Mouse (Mus musculus) retina, postnatal 7 days (tissue): ENCODE data around the gene Pik3r3.
"Not testable (repeated sequence)": the region's sequence is repeated elsewhere in the genome, so short reads cannot be mapped to it uniquely, and the experiment has no call there.

Source experiments
- DNase-seq: peaks from one replicate; pipeline ENCODE4 v3.0.0-alpha.2; 2012; ENCODE audit warnings: low read depth, low spot score

Pik3r3 gene

DNA sequence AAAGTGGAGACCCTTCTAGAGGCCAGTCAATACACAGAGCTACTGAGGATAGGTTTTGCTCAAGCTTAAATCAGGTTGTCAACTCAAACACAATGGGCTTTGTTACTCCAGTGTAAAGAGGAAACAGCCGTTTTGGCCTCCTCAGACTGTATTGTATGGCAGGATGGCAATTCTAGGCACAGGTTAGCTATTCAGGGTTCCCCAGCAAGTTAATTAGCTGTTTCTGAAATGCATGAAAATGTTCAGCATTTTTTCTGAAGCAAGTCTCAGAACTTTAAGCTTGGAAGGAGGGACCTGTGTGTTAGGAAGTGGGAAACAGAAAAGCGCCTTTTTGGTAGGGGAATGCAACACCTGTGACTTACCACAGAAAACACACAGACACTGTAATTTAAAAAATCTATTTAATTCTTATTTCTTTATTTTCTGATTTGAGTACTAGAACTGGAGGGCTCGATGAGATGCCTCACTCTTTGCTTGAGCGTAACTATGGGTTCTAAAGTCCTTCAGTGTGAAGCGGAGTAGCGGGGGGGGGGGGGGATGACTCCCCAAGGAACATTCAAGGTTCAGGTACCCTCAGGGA lies 1.3 kb upstream of the Pik3r3 start:
- no peak for DNase-seq

DNA sequence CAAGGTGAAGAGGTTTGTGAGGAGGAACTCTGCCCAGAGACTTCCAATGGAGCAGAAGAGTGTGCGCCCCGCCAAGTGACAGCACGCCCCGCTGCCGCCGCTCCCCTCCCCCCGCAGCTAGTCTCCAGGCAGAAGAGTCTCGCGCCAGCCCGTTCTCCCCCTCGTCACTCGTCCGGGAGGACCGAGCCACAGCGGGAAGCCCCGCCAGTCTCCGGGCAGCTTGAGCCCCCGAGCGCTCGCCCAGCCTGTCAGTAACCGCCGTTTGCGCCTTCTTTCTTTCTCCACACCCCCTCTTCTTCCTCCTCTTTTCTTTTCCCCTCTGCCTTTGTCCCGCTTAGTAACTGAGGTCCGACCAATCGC lies 658 bp upstream of the Pik3r3 start:
- DNase-seq = no peak

DNA sequence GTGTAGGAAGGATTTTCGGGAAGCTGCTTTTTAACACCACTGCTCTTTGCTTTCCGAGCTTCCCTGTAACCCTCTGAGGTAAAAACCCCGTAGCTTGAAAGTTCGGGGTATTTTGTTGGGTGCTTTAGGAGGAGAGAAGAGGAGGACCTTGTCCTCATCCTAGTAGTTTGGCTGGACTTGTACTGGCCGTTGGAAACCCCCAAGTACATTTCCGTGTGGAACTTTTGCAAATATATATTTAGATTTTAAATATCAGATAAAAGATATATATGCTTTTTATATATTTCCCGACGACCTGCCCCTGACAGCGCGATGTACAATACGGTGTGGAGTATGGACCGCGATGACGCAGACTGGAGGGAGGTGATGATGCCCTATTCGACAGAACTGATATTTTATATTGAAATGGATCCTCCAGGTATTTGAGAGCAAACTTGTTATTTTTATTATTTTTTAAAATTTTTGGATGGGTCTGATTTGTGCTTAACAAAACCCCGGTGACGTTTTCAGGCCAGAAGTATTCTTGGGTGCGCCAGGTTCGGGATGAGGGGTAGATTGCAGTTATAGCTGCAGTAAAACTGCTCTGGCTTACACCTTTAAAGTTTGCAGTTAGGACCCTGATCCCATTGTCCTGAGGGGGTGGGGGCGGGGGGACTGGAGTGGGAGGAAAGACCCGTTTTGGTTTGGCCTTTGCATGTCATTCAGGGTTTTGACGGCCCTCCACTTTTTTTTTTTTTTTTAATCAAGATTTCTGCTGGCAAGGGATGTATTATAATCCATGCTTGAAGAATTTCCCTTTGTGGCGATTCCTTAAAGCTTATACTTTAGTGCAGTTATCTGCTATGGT lies 801 bp downstream of the Pik3r3 start:
- no peak for DNase-seq

DNA sequence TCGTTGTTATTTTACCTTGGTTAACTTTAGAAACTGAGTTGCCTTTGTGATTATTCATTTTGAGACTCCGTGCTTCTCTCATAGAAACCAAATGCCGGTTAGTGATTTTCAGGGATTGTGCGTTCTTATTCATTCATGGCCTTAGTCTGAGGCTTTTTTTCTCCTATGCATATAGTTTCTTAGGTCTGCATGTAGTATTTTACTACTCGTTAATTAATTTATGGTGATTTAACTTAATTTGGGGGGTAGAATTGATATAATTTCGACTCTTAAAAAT lies 1.4 kb downstream of the Pik3r3 start:
- DNase-seq = no peak

DNA sequence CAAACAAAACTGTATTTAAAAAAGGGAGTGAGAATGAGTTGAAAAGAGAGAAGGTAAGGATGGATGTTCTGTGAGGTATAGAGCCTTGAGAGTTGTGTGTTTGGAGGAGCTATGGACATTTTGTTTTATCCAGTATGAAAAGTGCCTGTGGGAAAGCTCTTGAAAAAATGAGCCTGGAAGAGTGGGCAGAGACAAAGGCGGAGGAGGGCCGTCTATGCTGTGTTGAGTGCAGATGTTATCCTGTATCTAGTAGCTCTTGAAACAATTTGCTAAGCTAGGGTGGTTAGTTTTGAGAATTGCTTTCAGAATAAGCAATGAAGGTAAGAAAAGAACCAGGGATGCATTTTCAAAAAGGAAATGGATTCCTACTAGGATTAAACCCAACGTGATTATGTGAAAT lies 22.0 kb downstream of the Pik3r3 start:
- DNase-seq = no peak

DNA sequence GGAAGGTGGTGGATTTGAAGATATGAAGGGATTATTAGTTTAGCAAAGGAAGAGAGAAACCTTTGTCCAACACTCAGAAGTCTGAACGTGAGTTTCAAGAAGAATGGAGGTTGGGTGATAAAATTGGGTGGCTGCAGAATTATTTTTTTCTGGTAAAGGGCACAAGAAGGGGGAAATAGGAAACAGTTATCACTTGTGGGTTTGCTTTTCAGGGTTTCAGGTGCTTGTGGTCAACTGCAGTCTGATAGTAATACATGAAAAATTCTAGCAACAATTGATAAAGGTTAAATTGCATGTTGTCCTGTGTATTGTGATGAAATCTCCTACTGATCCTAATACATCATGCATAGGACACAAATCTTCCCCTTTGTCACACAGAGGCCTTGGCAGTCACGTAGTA lies 22.8 kb downstream of the Pik3r3 start:
- no peak for DNase-seq

DNA sequence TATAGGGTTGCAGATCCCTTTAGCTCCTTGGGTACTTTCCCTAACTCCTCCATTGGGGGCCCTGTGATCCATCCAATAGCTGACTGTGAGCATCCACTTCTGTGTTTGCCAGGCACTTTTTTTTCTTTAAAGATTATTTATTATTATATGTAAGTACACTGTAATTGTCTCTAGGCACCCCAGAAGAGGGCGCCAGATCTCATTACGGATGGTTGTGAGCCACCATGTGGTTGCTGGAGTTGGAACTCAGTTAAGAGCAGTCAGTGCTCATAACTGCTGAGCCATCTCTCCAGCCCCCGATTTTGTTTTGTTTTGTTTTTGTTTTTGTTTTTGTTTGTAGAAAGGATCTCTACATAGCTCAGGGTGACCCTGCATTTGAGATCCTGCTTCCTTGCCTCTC lies 24.5 kb downstream of the Pik3r3 start:
- DNase-seq = not testable (repeated sequence)

DNA sequence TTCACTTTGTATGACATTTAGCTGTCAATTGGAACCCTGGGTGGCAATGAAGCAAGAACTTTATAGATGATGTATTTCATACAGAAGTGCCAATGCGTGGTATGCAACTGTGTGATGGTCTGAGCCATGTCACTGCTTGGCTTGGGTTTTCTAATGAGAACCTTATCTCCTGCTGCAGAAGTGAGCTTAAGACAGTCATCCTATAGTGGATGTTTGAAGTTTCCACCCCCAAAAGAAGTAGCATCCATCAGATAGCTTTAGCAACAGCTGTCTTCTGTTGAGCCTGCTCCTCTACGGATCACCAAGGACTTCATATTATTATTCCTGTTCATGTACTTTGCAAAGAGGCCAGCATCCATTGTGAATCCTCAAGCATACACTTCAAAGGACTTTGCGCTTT lies 28.6 kb downstream of the Pik3r3 start:
- no peak for DNase-seq

DNA sequence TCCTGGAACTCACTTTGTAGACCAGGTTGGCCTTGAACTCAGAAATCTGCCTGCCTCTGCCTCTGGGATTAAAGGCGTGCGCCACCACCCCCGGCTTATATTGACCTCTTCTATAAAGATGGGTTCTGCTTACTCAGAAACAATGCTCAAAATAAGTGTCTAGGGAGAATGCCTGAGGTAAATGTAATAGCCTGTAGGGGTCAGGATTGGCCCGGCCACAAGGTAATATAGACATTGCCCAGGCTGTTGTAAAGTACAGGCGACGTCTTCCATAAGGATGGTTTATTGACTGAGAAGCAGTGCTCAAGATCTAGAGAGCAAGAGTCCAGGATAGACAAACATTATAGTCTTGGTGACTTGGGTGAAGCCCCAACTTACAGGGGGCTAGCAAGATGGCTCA lies 46.8 kb downstream of the Pik3r3 start:
- DNase-seq = no peak

DNA sequence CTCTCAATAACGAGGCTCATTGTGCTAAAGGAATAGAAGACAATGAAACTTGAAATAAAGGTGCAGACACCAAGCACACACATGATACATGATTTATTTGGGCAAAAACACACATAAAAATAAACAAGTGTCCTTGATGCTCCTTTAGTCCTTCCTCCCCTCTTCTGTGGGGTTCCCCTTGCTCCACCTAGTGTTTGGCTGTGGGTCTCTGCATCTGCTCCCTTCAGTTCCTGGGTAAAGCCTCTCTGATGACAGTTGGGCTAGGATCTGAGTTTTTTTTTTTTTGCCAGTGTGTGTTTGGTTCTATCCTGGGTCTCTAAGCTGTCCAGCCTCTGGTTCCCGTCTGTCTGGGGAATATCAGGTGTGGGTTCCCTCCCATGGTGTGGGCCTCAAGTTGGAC lies 60.8 kb downstream of the Pik3r3 start:
- peak; percentile 4 for DNase-seq

DNA sequence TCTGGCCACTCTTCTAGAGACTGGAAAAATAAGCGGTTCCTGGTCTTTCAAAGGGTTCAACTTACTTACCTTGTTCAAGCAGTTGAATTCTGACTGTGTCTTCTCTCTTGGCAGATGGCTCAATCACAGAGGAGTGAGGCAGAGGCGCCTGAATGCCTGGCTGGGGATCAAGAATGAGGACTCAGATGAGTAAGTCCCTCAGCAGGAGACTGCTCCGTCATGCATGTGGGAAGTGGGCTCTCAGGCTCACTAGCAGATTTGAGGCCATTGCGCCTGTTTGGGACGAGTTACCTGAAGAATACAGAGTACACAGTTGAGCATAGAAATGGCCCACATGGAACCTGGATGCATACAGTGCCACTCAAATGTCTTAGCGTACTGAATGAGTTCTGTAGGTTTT lies 70.1 kb downstream of the Pik3r3 start:
- no peak for DNase-seq

DNA sequence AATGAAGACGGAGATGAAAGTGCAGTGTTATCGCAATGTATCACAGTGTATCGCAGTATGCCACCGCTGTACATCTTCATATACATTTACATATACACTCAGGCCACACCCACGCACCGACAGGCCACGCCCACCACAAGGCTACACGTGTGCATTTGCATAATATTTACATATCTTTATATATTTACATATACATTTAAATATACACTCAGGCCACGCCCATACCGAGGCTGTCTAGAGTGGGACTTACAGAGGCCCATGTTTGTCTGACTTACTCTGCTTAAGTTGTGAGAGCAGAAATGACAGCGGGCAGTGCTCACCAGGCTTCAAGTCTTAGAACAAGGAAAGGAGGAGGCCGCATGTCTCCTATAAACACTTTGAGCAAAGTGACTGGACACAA lies 71.9 kb downstream of the Pik3r3 start:
- DNase-seq = no peak

DNA sequence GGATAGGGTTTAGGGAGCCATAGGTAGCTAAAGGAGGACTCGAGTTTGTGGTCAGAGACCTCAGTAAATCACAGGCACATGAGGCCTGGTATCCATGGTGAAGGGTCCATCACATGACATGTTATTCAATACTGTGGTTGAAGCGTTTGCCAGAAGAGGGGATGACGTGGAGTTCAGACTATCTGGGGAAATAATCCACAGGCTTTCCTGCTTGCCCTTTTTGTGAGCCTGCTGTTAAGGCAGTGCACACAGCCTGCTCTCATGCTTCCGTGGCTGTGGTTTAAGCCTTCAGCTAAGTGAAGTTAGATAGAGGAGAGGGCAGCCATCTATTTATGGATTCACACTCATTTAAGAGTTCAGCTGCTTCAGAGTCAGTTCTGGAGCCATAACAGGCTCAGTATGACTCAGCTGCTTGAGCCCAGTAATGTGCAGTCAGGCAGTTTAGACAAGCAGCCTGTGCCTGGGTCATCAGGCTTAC lies 79.5 kb downstream of the Pik3r3 start:
- DNase-seq = no peak

DNA sequence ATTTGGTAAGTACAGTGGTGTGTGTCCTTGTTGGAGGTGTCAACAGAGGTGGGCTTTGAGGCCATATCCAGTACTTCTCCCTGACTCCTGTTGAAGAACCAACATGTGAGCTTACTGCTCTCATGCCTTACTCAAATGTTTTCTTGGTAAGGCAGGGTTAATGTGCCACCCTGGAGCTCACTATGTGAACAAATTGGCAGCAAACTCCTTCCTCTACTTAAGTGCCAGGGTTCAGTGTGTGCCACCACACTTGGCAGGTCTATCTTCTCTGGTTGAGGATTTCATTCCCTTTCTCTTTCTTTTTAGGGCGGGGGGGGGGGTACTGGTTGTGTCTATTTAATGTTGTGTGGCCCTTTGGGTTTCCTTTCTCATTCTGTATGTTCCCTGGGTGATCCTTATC lies 83.1 kb downstream of the Pik3r3 start:
- DNase-seq = no peak

DNA sequence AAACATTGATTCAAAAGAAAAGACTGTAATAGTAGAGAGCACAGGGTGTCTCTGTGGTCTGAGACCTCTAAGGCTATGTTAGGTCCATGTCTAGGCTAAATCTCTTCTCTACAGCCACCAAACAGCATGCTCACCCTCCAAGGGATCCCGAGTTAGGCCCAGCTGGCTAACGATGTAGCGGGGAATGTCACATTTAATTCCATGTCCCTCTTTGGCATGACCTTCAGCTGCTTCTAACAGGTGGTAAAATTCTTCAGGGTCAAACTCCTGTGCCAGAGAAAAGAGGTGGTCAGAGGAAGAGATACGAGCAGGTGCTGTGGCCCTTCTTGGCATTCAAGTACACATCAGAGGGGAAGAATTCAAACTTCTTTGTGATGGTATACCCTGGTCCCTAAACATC lies 96.2 kb downstream of the Pik3r3 start:
- no peak for DNase-seq

DNA sequence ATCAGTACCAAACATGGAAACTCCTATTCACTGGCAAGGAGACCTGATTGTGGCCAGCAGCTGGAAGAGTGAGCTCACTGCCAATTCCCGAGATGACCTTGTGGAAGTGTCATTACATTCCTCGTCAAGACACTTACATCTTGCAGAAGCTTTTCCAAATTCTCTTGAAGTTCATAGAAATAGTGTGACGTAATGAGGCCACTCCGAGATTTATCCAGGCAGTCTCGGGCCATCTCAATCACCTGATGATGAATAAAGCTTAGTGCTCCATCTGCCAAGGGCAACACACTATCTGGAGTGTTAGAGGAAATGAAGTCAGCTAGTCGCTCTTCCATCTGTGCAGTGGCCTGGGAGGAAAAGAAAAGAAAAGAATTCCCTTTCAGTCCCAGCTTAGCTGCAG lies 100.7 kb downstream of the Pik3r3 start:
- DNase-seq = no peak

DNA sequence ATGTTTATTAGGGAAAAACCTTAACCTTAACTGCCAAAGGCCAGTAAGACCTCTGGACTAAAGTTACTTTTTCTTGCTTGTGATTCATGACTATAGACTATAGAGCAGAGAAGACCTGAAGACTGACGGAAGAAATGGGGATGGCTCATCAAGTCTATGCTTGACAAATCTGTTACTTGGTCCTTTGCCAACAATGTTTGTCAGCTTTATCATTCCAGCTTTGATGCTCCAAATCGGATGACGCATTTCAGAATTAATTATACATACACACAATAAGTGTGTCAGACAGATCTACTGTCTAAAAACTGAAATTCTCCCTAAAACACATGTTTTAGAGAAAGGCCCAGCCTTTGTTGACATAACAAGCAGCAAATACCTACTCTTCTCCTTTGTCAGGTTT lies 107.8 kb downstream of the Pik3r3 start:
- no peak for DNase-seq

DNA sequence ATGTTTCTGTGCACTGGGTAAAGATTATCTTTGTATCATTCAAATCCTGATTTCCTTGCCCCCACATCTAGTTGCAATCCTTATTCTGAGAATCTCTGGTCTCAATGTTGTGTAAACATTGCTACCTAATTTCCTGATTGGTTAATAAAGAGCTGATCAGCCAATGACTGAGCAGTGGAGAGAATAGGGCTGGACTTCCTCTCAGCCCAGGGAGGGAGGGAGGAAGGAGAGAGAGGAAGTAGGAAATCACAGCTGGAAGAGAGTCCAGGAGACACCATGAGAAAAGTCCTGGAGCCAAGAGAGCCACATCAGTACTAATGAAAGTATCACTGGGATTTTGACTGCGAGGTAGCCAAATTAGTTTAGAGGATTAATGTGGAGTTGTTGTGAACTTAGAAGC lies 114.9 kb downstream of the Pik3r3 start:
- DNase-seq = no peak

DNA sequence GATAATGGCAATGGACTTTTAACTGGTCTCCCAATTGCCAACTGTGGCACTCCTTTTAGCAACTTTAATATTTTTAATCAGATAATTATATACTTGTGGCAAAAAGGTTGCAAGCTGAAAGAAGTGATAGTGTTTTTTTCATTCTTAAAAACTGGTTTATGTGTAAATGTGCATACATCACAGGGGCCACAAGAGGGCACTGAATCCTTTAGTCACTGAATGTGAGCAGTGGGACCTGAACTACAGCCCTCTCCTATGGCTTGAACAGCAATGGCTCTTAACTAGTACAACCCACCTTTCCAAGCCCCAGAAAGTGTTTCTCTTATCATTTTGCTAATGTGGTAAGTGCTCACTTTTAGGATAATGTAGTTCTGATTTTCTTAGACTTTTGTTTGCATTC lies 120.7 kb downstream of the Pik3r3 start:
- peak; percentile 34 for DNase-seq

DNA sequence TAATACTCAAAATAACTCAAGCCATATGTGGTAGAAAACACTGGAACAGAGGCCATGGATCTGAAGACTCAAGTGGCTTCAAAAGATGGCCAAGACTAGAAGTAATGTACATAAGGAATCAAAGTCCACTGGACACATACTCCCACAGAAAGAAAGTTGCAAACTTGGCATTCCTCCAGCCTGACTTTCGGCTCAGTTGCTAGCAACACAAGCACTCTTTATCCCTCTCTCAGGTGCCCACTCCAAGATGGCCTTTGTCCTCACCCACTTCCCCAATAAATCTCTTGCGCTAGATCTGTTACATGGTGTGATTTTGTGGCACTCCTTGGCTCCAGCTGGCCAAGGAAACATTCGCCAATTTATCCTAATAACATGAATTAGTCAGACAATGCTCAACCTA lies 131.1 kb downstream of the Pik3r3 start:
- no peak for DNase-seq
